Mouse (Mus musculus) stomach, postnatal 0 days (tissue): ENCODE measurements at regions not wholly inside any gene's neighbourhood (a gene's known extent, or its start where the extent isn't known, plus 50 kb on each side); places are given as distances from the start of the nearest gene placed in this dataset.

ENCODE experiments used
- CTCF ChIP-seq: IDR thresholded peaks from 2 replicates; pipeline ENCODE4 v1.5.1; 2016; ENCODE audit warnings: antibody characterized with exemption, low read depth, mild to moderate bottlenecking, moderate library complexity
- EP300 ChIP-seq: optimal IDR thresholded peaks from 2 replicates; pipeline ENCODE3; 2016; ENCODE audit warnings: antibody characterized with exemption

- no peak for TF ChIP-seq EP300
- no peak for TF ChIP-seq CTCF
These were observed 262.1 kb downstream of the Ajap1 start for GRCm38 (mm10) chr4:153220485-153220884.
